Mouse (Mus musculus): ENCODE measurements at regions not wholly inside any gene's neighbourhood (a gene's known extent, or its start where the extent isn't known, plus 50 kb on each side); places are given as distances from the start of the nearest gene placed in this dataset.

DNA sequence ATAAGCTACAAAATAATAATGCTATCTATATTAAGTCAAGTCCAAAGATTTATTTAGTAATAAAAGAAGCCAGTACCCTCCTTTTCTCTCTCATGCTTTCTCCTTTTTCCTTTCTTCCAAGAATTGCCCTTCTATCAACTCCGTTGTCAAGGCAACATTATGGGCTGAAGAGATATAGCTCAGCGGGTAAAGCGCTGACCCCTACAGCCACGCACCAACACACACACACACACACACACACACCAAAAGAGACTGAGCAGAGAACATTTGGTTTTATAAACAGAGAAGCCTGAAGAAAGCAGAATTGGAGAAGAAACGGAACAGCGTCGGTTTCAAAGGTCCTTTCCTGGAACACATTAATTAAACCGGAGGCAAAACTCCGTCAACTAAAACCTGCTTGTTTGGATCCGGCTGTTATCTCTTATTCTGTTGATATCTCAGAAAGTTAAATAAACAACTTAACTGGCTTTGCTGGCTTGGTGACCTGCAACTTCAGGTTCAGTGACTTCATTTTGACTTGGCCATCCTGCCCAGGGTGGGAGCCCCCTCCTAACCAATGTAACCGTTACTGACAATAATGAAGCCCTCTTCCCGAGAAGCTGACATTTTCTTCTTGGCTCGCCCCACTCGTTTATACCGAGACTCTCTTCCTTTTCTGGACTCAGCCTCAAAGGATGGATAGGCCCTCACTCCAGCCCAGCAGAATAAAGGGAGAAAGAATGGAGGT, 394.5 kb upstream of the Gm10131 start:
- no peak for TF ChIP-seq CTCF (IDR thresholded peaks at IDR 0.05; ENCODE audit: insufficient read depth, low read depth, low read length)
- TF ChIP-seq POLR2A (IDR thresholded peaks at IDR 0.05; ENCODE audit: insufficient read depth, low read depth, low read length): no peak
